Mouse (Mus musculus) liver, adult 10 weeks (tissue): Measurements from ENCODE around the gene St5. TPM values are rescaled to one million over a fixed set of nuclear protein-coding genes. Genes with fewer than 3 reads are reported as not detected.

ENCODE experiments used
- polyA plus RNA-seq: library from polyadenylated mRNA; stranded (reverse); fragments of 350-450 nt; fragmentation: Illumina TruSeq; extraction: RNeasy Lipid Tissue Mini Kit (QIAGEN cat#74804); gene quantifications from one replicate; pipeline ENCODE4 v1.2.3, GENCODE M21; 2014; ENCODE audit warnings: low read depth, low replicate concordance

The St5 gene
- 34.9 TPM for polyA plus RNA-seq

DNA sequence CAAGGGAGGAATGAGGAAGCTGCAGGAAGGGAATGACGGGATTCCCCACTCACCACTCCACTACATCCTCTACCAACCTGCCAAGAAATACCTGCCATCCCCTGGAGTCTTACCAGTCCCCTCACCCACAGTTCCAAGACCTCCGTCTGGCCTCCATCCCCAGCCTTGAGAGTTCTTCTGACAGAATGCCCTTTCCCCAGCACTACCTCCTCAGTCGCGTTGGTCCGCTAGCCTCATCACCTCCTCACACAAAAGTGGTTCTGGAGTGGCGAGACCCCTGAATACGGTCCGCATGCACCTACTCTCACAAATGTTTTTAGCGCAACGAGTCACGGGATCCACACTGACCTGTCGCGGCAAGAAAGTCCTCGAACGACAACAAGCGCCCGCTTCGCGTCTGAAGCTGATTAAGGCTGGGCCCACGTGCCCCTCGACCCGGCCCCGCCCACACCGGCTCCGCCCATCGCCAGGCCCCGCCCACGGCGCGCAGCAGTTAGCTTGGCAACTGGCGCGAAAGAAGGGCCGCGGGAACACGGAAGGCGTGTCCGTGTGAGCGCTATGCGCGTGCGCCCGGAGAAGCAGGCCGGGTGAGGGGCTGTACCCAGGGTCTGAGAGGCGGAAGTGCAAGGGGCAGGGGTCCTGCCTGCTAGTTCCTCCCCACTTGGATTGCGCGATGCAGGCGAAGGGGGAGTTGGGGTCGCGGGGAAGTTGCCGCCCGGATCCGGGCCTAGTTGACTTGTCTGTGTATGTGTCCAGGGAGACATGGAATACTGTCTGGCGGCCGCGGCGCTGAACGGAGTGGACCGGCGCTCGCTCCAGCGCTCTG lies at the start of gene St5, which contains the start of gene Akip1:
Gene St5, minus strand, starts transcription at position 416 of the 826 bp plus-strand sequence.
Gene Akip1, plus strand, starts transcription at position 501 of the 826 bp plus-strand sequence.

GRCm38 (mm10) chr7:109752008-109752925 lies 48.9 kb upstream of the St5 start, which contains the start of gene Tmem9b:
Gene Tmem9b (minus strand): TSS chr7:109752875.

DNA sequence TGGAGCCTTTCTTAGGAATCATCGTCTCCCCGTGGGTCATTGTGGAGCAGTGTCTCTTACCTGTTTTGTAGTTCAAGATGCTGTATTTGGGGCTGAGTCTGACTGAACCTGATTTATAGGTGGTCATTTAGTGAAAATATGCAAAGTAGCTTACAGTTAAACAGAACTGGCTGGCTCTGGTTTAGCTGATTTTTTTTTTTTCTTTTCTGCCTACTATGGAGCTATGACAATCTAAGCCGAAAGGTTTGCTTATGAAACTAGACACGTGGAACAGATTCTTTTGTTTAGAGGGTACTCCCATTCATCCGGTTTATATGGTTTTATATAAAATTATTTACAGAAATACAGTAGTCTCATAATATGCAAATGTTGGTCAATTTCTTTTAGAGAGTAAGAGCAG lies 28.2 kb upstream of the St5 start, which contains the start of gene Ascl3:
Gene Ascl3, minus strand, starts transcription at position 101 of the 400 bp plus-strand sequence.

GRCm38 (mm10) chr7:109723697-109724096 lies 20.3 kb upstream of the St5 start, which contains the start of gene BC051019:
Gene BC051019 (minus strand): TSS chr7:109723850.

GRCm38 (mm10) chr7:109518838-109519696 lies 184.3 kb downstream of the St5 start, which contains the start of gene Rpl27a:
Gene Rpl27a (plus strand): TSS chr7:109519147.

GRCm38 (mm10) chr7:109508034-109508433 lies 195.4 kb downstream of the St5 start, which contains the start of gene Trim66:
Gene Trim66 (minus strand): TSS chr7:109508134.

Other genes with a start within 250 kb of the St5 start
- not detected for gene Trim66, start 195.5 kb downstream of the St5 start, polyA plus RNA-seq
- 93.0 TPM for gene Rpl27a, start 184.5 kb downstream of the St5 start, polyA plus RNA-seq
- 29.2 TPM for gene Akip1, start 85 bp upstream of the St5 start, polyA plus RNA-seq
- gene BC051019, start 20.2 kb upstream of the St5 start, polyA plus RNA-seq: not detected
- gene Ascl3, start 28.1 kb upstream of the St5 start, polyA plus RNA-seq: not detected
- gene Tmem9b, start 49.3 kb upstream of the St5 start, polyA plus RNA-seq: 37.7 TPM
- not detected for gene Nrip3, start 78.4 kb upstream of the St5 start, polyA plus RNA-seq
- not detected for gene Scube2, start 162.1 kb upstream of the St5 start, polyA plus RNA-seq